Mouse (Mus musculus) ES-Bruce4 (cell line): ENCODE results near the gene Ascc3.

ENCODE experiments used
- CTCF ChIP-seq: IDR thresholded peaks from one replicate; pipeline ENCODE4 v1.8.1; 2011; ENCODE audit warnings: low read depth, low read length
- EP300 ChIP-seq: IDR thresholded peaks from 2 replicates; pipeline ENCODE4 v1.6.1; 2011; ENCODE audit warnings: low read depth, low read length; ENCODE audit not compliant: insufficient read depth
- POLR2A ChIP-seq: IDR thresholded peaks from one replicate; pipeline ENCODE4 v1.8.1; 2011; ENCODE audit warnings: low read length; ENCODE audit not compliant: insufficient read depth

GRCm38 (mm10) chr10:50893546-50893945, 301.1 kb downstream of the Ascc3 start:
- TF ChIP-seq POLR2A (no peak), CTCF (no peak), EP300 (no peak)
